Mouse (Mus musculus) frontal cortex, postnatal 36 days (tissue): Measurements from ENCODE around the gene Tmem127.
"Not testable (repeated sequence)": the region's sequence is repeated elsewhere in the genome, so short reads cannot be mapped to it uniquely, and the experiment has no call there.

Experiments used
- DNase-seq, 2 experiments: peaks; one replicate each; pipeline ENCODE4 v3.0.0; 2022; ENCODE audit warnings: low spot score in 2 of 2

Gene Tmem127

GRCm38 (mm10) chr2:127267854-127268253 is 20.1 kb downstream of the Tmem127 start:
- DNase-seq = no peak

GRCm38 (mm10) chr2:127269491-127270299 is 22.0 kb downstream of the Tmem127 start, which contains the start of gene Stard7:
Stard7 (plus strand) TSS chr2:127270218.
- peak; percentile 95 to 97 for DNase-seq

- peak; percentile 80 to 88 for DNase-seq
These were observed 22.8 kb downstream of the Tmem127 start for GRCm38 (mm10) chr2:127270300-127271041.

GRCm38 (mm10) chr2:127271042-127271515 is 23.4 kb downstream of the Tmem127 start:
- peak in 1 of 2 experiments; percentile 52 for DNase-seq

- not testable (repeated sequence) for DNase-seq
These were observed 24.3 kb downstream of the Tmem127 start for GRCm38 (mm10) chr2:127272049-127272448.

GRCm38 (mm10) chr2:127272806-127273205 is 25.1 kb downstream of the Tmem127 start:
- DNase-seq = no peak

- no peak for DNase-seq
These were observed 26.9 kb downstream of the Tmem127 start for GRCm38 (mm10) chr2:127274590-127274989.

- DNase-seq = no peak
These were observed 28.0 kb downstream of the Tmem127 start for GRCm38 (mm10) chr2:127275551-127276320.

- no peak for DNase-seq
These were observed 30.5 kb downstream of the Tmem127 start for GRCm38 (mm10) chr2:127278162-127278561.

- DNase-seq = no peak
These were observed 44.5 kb downstream of the Tmem127 start for GRCm38 (mm10) chr2:127292250-127292649.

GRCm38 (mm10) chr2:127297001-127297805 is 49.5 kb downstream of the Tmem127 start:
- DNase-seq = no peak

GRCm38 (mm10) chr2:127298056-127298455 is 50.3 kb downstream of the Tmem127 start:
- DNase-seq = no peak

GRCm38 (mm10) chr2:127300701-127301100 is 53.0 kb downstream of the Tmem127 start:
- DNase-seq = no peak

GRCm38 (mm10) chr2:127301883-127302282 is 54.2 kb downstream of the Tmem127 start:
- no peak for DNase-seq

- not testable (repeated sequence) for DNase-seq
These were observed 56.5 kb downstream of the Tmem127 start for GRCm38 (mm10) chr2:127304192-127304591.

- DNase-seq = no peak
These were observed 57.0 kb downstream of the Tmem127 start for GRCm38 (mm10) chr2:127304609-127305210.

- DNase-seq = no peak
These were observed 58.4 kb downstream of the Tmem127 start for GRCm38 (mm10) chr2:127306123-127306522.

GRCm38 (mm10) chr2:127307179-127307578 is 59.5 kb downstream of the Tmem127 start:
- DNase-seq = no peak

GRCm38 (mm10) chr2:127308660-127309059 is 61.0 kb downstream of the Tmem127 start:
- DNase-seq = no peak

GRCm38 (mm10) chr2:127310246-127310645 is 62.5 kb downstream of the Tmem127 start:
- DNase-seq = no peak

- DNase-seq = no peak
These were observed 63.0 kb downstream of the Tmem127 start for GRCm38 (mm10) chr2:127310685-127311084.
